Mouse (Mus musculus) heart, adult 9 months (tissue): ENCODE results near the gene Rint1.

Source experiments
- DNase-seq, 2 experiments: peaks; one replicate each; pipeline ENCODE4 v3.0.0; 2022; ENCODE audit warnings: low spot score in 2 of 2

Gene Rint1

DNA sequence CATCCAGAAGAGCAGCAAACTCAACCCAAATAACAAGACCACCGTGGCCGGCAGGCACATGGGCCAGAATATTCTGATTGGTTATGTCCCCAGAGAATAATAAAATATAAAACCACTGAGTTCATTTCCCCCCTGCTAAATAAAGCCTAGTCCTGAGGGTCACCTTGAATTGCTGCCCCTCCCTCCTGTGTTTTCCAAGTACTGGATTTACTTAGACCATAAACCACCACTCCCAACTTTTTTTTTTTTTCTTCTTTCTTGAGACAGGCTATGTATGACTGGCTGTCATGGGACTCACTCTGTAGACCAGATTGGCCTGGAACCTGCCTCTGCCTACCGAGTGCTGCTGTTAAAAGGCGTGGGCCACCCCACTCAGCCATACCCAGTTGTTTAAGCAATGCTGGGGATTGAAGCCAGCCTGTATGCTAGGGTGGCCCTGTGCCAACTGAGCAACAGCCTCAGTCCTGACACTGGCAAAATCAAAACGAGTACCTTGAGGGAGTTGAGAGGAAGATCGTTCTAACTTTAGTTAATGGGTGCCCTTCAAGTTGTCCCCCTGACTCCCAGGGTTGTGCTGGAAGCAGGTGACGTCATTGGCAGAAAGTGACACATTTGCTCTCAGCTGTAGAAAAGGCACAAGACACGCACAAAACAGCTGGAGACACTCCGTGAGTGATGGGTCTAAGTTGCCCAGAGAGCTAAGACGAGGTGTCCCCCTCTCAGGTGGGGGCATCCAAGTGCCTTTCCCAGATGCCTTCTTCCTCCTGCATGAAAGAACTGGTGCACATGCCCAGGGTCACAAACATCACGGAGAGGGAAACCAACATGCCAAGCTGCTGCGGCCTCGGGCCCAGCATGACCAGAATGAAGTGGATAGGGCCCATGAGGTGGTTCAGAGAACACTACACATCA lies 76.8 kb downstream of the Rint1 start:
- DNase-seq: no peak

DNA sequence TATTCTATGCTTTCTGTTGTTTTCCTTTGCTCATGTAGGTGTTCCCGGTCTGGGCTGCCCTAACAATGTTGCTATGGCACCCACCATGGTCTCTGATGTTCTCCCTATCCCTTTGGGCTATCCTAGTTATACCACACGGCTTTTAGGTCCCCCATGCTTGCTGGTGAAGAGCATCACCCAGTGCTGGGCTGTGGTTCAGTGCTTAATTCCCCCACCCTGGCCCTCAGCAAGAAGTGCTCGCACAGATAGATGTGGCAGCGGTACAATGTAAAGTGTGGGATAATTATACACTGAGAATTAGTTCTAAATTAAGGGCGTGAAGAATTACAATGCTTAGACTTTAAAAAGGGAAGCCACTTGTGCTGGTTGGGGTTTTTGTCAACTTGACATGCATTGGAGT lies 78.4 kb downstream of the Rint1 start:
- DNase-seq: no peak
